Mouse (Mus musculus) retina, adult 2 months (tissue): Measurements from ENCODE around the gene Efr3b.
A peak's percentile ranks its signal among the peaks of the same experiment; 100 is the strongest.

Experiments used
- DNase-seq: peaks from one replicate; pipeline ENCODE4 v3.0.0-alpha.2; 2012; ENCODE audit warnings: low read depth, low spot score

Gene Efr3b

DNA sequence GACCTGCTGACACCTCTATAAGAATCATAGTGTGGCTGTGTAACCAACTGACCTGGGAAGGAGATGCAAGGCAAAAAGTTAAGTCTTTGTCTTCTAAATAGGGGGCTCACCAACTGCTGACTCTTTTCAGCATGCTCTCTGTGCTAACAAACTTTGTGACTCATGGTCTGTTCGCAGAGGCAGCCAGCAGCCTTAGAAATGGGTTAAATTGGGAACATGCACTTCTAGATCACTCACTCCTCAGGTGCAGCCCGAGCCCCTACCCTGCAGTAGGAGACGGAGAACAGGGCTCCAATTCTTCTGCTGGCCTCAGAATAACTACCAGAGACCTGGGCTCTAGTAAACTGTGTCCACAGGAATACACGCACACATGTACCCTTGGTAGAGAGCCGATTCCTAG is 1.2 kb downstream of the Efr3b start:
- DNase-seq: no peak

DNA sequence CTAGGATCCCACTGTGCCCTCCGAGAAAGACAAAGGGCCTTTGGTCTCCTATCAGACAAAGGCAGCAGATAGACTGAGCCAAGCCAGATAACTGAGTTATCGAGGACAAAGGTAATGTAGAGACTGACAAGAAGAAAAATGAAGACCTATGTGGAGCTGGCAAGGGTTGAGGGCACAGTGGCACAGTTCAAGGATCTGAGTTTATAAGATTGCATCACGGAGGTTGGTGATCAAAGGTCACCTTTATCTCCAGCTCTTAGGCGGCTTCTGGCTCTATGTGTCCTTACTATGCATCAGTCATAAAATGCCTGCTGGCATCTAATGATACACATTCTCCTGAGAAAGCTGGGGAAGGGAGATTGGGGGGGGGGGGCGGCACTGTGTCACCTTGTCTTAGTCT is 2.6 kb downstream of the Efr3b start:
- DNase-seq: no peak

GRCm38 (mm10) chr12:4029064-4029463 is 9.7 kb downstream of the Efr3b start:
- DNase-seq: no peak

- no peak for DNase-seq
These were observed 10.2 kb downstream of the Efr3b start for GRCm38 (mm10) chr12:4028516-4028915.

- no peak for DNase-seq
These were observed 14.4 kb downstream of the Efr3b start for GRCm38 (mm10) chr12:4024356-4024755.

GRCm38 (mm10) chr12:4023501-4023900 is 15.2 kb downstream of the Efr3b start:
- no peak for DNase-seq

GRCm38 (mm10) chr12:4022845-4023244 is 15.9 kb downstream of the Efr3b start:
- DNase-seq: no peak

- DNase-seq: no peak
These were observed 18.2 kb downstream of the Efr3b start for GRCm38 (mm10) chr12:4020505-4020904.

DNA sequence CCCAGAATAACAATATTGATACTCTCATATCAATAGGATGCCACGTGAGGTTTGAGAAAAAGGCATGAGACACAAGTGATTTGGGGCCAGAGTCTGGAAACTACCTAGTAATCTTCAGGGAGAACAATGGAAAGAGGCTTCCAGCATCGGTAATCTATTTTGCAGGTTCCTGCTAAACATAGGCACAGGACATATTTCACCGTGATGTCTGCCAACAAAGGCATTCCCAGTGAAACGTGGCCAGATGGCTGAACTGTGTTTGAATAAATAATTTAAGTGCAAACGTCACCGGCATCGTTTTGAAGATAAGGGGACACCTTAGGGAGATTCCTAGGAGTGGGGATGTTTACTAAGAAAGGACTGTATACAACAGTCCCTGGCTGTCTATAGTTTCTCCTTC is 22.4 kb downstream of the Efr3b start:
- DNase-seq: no peak

- no peak for DNase-seq
These were observed 23.0 kb downstream of the Efr3b start for GRCm38 (mm10) chr12:4015741-4016140.

GRCm38 (mm10) chr12:4015255-4015654 is 23.5 kb downstream of the Efr3b start:
- no peak for DNase-seq

GRCm38 (mm10) chr12:4011715-4012114 is 27.0 kb downstream of the Efr3b start:
- no peak for DNase-seq

DNA sequence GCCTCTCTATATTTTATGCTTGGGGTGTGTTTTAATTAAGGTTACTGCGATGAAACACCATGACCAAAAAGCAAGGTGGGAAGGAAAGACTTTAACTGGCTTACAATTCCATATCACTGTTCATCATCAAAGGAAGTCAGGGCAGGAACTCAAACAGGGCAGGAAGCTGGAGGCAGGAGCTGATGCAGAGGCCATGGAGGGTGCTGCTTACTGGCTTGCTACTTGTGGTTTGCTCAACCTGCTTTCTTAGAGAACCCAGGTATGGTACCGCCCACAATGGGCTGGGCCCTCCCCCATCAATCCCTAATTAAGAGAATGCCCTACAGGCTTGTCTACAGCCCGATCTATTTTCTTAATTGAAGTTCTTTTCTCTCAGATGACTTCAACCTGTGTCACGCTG is 27.4 kb downstream of the Efr3b start:
- no peak for DNase-seq

DNA sequence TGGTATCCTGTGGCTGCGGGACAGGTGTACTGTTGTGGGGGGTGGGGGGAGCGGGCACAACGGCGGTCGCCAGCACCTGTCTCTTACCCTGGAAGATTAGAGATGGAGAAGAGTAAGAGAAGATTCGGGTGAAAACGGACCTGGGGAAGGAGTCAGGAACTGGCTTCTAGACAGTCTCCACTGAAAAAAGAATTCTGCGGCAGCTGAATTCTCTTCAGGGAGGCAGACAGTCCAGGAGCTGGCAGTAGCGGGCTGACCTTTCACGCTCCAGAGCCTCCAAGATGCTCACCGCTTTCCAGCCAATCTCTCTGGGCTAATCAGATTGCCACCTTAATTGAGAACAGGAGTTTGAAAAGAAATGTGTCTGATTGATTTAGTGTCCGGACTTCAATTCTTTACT is 30.0 kb downstream of the Efr3b start:
- DNase-seq: no peak

- no peak for DNase-seq
These were observed 30.9 kb downstream of the Efr3b start for GRCm38 (mm10) chr12:4007766-4008165.

DNA sequence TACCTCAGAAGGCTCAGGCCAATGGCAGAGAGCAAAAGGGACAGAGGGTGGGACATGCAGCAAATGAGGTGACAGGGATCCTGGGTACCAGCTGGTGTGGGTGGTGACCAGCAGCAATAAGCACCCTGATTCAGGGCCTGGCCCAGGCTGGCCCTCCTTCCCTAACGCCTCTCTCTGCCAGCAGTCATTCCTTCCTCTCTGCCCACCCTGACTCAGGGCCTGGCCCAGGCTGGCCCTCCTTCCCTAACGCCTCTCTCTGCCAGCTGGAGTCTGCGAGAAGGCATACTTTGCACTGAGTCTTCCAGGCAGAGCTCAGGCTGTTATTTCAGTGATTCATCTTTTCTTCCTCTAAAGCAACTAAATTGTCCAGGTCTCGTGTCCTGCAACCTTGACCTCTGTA is 31.5 kb downstream of the Efr3b start:
- DNase-seq: no peak

- DNase-seq: no peak
These were observed 32.6 kb downstream of the Efr3b start for GRCm38 (mm10) chr12:4006079-4006478.

GRCm38 (mm10) chr12:4004648-4005047 is 34.1 kb downstream of the Efr3b start:
- DNase-seq: no peak

- DNase-seq: no peak
These were observed 38.3 kb downstream of the Efr3b start for GRCm38 (mm10) chr12:4000406-4000805.

GRCm38 (mm10) chr12:3996749-3997148 is 42.0 kb downstream of the Efr3b start:
- no peak for DNase-seq

- no peak for DNase-seq
These were observed 47.7 kb downstream of the Efr3b start for GRCm38 (mm10) chr12:3991047-3991446.

- DNase-seq: no peak
These were observed 48.8 kb downstream of the Efr3b start for GRCm38 (mm10) chr12:3989943-3990342.

- DNase-seq: no peak
These were observed 54.3 kb downstream of the Efr3b start for GRCm38 (mm10) chr12:3984446-3984845.

DNA sequence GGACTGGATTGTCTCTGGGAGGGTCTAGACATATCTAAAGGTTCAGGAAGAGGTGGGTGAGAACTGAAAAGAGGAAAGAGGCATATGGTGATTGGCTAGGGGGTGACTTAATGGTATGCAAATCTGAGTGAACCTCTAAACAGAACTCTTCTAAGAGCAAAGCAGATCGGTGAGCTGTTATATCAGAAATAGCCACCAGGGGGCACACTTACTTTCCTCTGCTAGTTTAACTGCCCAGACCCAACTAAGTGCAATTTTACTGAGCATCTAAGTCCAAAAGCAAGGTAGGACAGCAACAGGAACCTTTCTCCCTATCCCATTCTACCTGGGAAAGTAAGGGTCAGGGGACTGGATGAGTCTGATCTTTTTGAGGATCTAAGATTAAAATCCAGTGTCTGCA is 55.0 kb downstream of the Efr3b start:
- DNase-seq: peak; percentile 57

- no peak for DNase-seq
These were observed 56.5 kb downstream of the Efr3b start for GRCm38 (mm10) chr12:3982257-3982656.
